ENCODE assay signal across 9 mouse cellular contexts in the genomic region with DNA sequence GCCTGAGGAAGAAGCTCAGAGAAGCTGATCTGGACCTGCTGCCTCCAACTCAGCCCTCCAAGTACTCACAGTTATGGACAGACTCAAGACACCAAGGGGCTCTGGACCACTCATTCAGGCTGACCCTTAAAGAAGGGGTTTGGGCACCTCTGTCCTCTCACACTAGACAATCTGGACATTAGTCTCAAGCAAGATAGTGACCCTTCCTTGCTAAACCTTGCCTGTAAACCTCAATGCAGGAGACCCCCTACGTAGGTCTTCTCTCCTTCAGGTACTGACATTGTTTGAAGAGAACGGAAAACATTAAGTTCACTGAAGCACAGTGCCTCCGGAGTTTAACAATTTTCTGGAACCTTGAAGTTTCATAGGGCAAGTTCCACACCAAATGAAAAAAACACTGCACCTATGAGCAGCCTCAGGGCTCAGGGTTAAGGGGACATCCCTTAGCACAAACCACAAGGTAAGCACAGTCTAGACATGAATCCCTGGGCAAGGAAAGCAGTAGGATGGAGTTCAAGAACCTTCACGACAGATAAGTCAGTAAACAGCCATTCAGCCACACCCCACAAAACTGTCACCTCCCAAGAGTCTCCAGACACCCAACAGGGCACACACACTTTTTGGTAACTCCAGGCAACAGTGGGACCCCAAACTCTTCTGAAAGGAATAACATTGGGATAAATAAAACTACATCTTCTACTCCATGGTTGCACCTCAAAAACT. TPM values are rescaled to one million over a fixed set of nuclear protein-coding genes. Genes with fewer than 3 reads are reported as not detected.
DNase-seq lines count a peak whose midpoint lies in the region; ATAC-seq and TF ChIP-seq lines count a peak whose summit lies in the region.
"Had no signal": no experiment of that assay in that cellular context is flagged by ENCODE, and none has a peak within 500 bp of the region (broad histone marks: within the 10 kb centered on the region; RNA-seq: fewer than 3 reads in every experiment).

No protein-coding gene starts in this region.

- ATAC-seq in heart, embryonic 12.5 days (ENCODE audit: insufficient number of reproducible peaks, low FRiP score), result no peak
- ATAC-seq in G1E (ENCODE audit: extremely low read depth, insufficient number of reproducible peaks, low FRiP score, poor library complexity, severe bottlenecking), result no peak
- ATAC-seq in forebrain, postnatal 0 days, result no peak
- ATAC-seq in liver, embryonic 14.5 days (ENCODE audit: insufficient read depth), result peak; percentile 19; the same call in 1 of the 2 replicates

- H3K9me3 ChIP-seq in heart, embryonic 12.5 days (replicated peaks), result no peaks in the 10 kb centered on the region
- 0 out of 2 replicates have a peak, but pooled peaks cover 2% of the 10 kb centered on the region for H3K9me3 ChIP-seq in G1E (replicated peaks)
- no peaks in the 10 kb centered on the region for H3K9me3 ChIP-seq in forebrain, postnatal 0 days (ENCODE audit: low read length)
- H3K9me3 ChIP-seq in liver, embryonic 14.5 days (ENCODE audit: control insufficient read depth, low read length), result no peaks in the 10 kb centered on the region

- no peak for TF ChIP-seq EP300 in liver, embryonic 14.5 days (IDR thresholded peaks at IDR 0.05; ENCODE audit: low read depth)

- peak overlapping the region; percentile 91 for H3K27ac ChIP-seq in heart, embryonic 12.5 days (ENCODE audit: poor library complexity, severe bottlenecking)
- no peak overlapping the region for H3K27ac ChIP-seq in forebrain, postnatal 0 days (ENCODE audit: low read depth, low read length)
- H3K27ac ChIP-seq in liver, embryonic 14.5 days, result peak overlapping the region; percentile 99

- peak overlapping the region; percentile 85 for H3K9ac ChIP-seq in heart, embryonic 12.5 days
- H3K9ac ChIP-seq in forebrain, postnatal 0 days, result peak overlapping the region; percentile 85
- H3K9ac ChIP-seq in liver, embryonic 14.5 days (replicated peaks), result peak overlapping the region; percentile 99

- no peak for TF ChIP-seq CTCF in G1E (IDR thresholded peaks at IDR 0.05; ENCODE audit: low read depth, low read length)
- TF ChIP-seq CTCF in forebrain, postnatal 0 days (IDR thresholded peaks at IDR 0.05; ENCODE audit: low read depth), result no peak
- TF ChIP-seq CTCF in liver, embryonic 14.5 days (IDR thresholded peaks at IDR 0.05; ENCODE audit: low read depth), result no peak

- H3K4me3 ChIP-seq in heart, embryonic 12.5 days, result peak overlapping the region; percentile 86
- peak overlapping the region; percentile 86 for H3K4me3 ChIP-seq in G1E (ENCODE audit: low read depth, low read length)
- peak overlapping the region; percentile 97 for H3K4me3 ChIP-seq in forebrain, postnatal 0 days (ENCODE audit: low read depth, low read length)
- H3K4me3 ChIP-seq in liver, embryonic 14.5 days (ENCODE audit: insufficient read depth in 1 of 2, low read depth in 2 of 2, low read length in 2 of 2), result peak overlapping the region; percentile 64 to 89

- H3K36me3 ChIP-seq in heart, embryonic 12.5 days, result peaks cover 19% of the 10 kb centered on the region
- H3K36me3 ChIP-seq in G1E (replicated peaks), result peaks cover 49% of the 10 kb centered on the region
- peaks cover 19% of the 10 kb centered on the region for H3K36me3 ChIP-seq in forebrain, postnatal 0 days (ENCODE audit: insufficient read depth)
- peaks cover 9% of the 10 kb centered on the region for H3K36me3 ChIP-seq in liver, embryonic 14.5 days (replicated peaks; ENCODE audit: control insufficient read depth, insufficient read depth, low read depth)

- H3K4me1 ChIP-seq in heart, embryonic 12.5 days (replicated peaks), result peaks cover 44% of the 10 kb centered on the region
- peaks cover 76% of the 10 kb centered on the region for H3K4me1 ChIP-seq in G1E (ENCODE audit: insufficient read depth, low read depth, low read length)
- peaks cover 6% of the 10 kb centered on the region; the same call in 1 of the 2 replicates for H3K4me1 ChIP-seq in forebrain, postnatal 0 days (ENCODE audit: insufficient read depth)
- H3K4me1 ChIP-seq in liver, embryonic 14.5 days (replicated peaks; ENCODE audit: control insufficient read depth in 2 of 2, insufficient read depth in 2 of 2, low read length in 1 of 2), result peaks cover 36 to 41% of the 10 kb centered on the region in 2 experiments

- no peaks in the 10 kb centered on the region for H3K27me3 ChIP-seq in heart, embryonic 12.5 days (replicated peaks)
- no peaks in the 10 kb centered on the region for H3K27me3 ChIP-seq in G1E (ENCODE audit: insufficient read depth, low read length)
- no peaks in the 10 kb centered on the region for H3K27me3 ChIP-seq in forebrain, postnatal 0 days (ENCODE audit: insufficient read depth, low read length)
- H3K27me3 ChIP-seq in liver, embryonic 14.5 days (ENCODE audit: control insufficient read depth, insufficient read depth, low read length), result no peaks in the 10 kb centered on the region

- H3K4me2 ChIP-seq in heart, embryonic 12.5 days, result peak overlapping the region; percentile 86
- peak overlapping the region; percentile 90 for H3K4me2 ChIP-seq in forebrain, postnatal 0 days (ENCODE audit: low read depth)
- peak overlapping the region; percentile 75 for H3K4me2 ChIP-seq in liver, embryonic 14.5 days (ENCODE audit: low read depth)

- DNase-seq in heart, adult 8-10 months (ENCODE audit: low spot score), result no peak
- DNase-seq in G1E (ENCODE audit: low spot score), result no peak
- no peak for DNase-seq in forebrain, postnatal 0 days
- DNase-seq in liver, embryonic 14.5 days (ENCODE audit: low read depth in 3 of 3, low spot score in 3 of 3), result peak in 2 of 3 experiments; percentile 67 to 72
- DNase-seq in testis, postnatal 10 days (ENCODE audit: low spot score), result no peak
- DNase-seq in adrenal gland, postnatal 10 days, result no peak
- no peak for DNase-seq in lung, postnatal 4 days

- 51% methylated on average over 4 of the region's 4 CpGs for WGBS in heart, embryonic 12.5 days
- WGBS in forebrain, postnatal 0 days, result 63% methylated on average over 4 of the region's 4 CpGs
- 33% methylated on average over 4 of the region's 4 CpGs for WGBS in liver, embryonic 14.5 days (ENCODE audit: insufficient replicate concordance)

RNA-seq across cellular contexts. Expression of gene Mafg, which starts 1.5 kb away (rescaled TPM):
- 27.9 and 31.5 TPM in 2 replicates for polyA plus RNA-seq in heart, embryonic 12.5 days (2016; fragmentation: Nextera tagmentation; extraction: Ambion mirVana)
- total RNA-seq in heart, adult 8-10 months (2022), result 10 to 100 TPM; 33.0 to 47.3 (median 39.2) TPM
- total RNA-seq in G1E (2014; fragmentation: Nextera tagmentation), result 16.3 and 17.5 TPM in 2 replicates
- 18.9 and 21.9 TPM in 2 replicates for total RNA-seq in G1E (2017)
- polyA plus RNA-seq in G1E (2012), result 29.2 and 38.9 TPM in 2 replicates
- 37.5 and 40.1 TPM in 2 replicates for total RNA-seq in forebrain, postnatal 0 days (2014; rRNA removed)
- polyA plus RNA-seq in forebrain, postnatal 0 days (2015; fragmentation: Nextera tagmentation; extraction: Ambion mirVana), result 24.6 and 39.7 TPM in 2 replicates
- polyA plus RNA-seq in liver, embryonic 14.5 days (2012; rRNA removed), result 29.5 and 30.9 TPM in 2 replicates
- 20.9 and 25.9 TPM in 2 replicates for polyA plus RNA-seq in liver, embryonic 14.5 days (2014; fragmentation: Nextera tagmentation; extraction: Ambion mirVana)
- total RNA-seq in adrenal gland, postnatal 10 days (2021), result 10 to 100 TPM; 41.1 to 46.5 TPM

RNA-seq across cellular contexts. Expression of gene Sirt7, which starts 6.8 kb away (rescaled TPM):
- polyA plus RNA-seq in heart, embryonic 12.5 days (2016; fragmentation: Nextera tagmentation; extraction: Ambion mirVana), result 20.1 and 20.4 TPM in 2 replicates
- 10 to 100 TPM in 1 of 4 experiments, 1 to 10 TPM in 3; 6.5 to 10.6 (median 7.6) TPM for total RNA-seq in heart, adult 8-10 months (2022)
- total RNA-seq in G1E (2014; fragmentation: Nextera tagmentation) (28.9 and 35.3 TPM in 2 replicates), G1E (2017) (74.5 and 96.2 TPM in 2 replicates)
- polyA plus RNA-seq in G1E (2012), result 169 and 256 TPM in 2 replicates
- total RNA-seq in forebrain, postnatal 0 days (2014; rRNA removed), result 48.7 and 51.8 TPM in 2 replicates
- 37.4 and 40.7 TPM in 2 replicates for polyA plus RNA-seq in forebrain, postnatal 0 days (2015; fragmentation: Nextera tagmentation; extraction: Ambion mirVana)
- 27.6 and 30.8 TPM in 2 replicates for polyA plus RNA-seq in liver, embryonic 14.5 days (2012; rRNA removed)
- polyA plus RNA-seq in liver, embryonic 14.5 days (2014; fragmentation: Nextera tagmentation; extraction: Ambion mirVana), result 22.0 and 26.3 TPM in 2 replicates
- total RNA-seq in adrenal gland, postnatal 10 days (2021), result 10 to 100 TPM; 33.2 to 40.3 TPM

RNA-seq across cellular contexts. Expression of gene Pycr1, which starts 11.7 kb away (rescaled TPM):
- 23.1 and 23.9 TPM in 2 replicates for polyA plus RNA-seq in heart, embryonic 12.5 days (2016; fragmentation: Nextera tagmentation; extraction: Ambion mirVana)
- 1 to 10 TPM in 3 of 4 experiments, under 1 TPM in 1; 0.91 to 2.8 (median 1.8) TPM for total RNA-seq in heart, adult 8-10 months (2022)
- total RNA-seq in G1E (2014; fragmentation: Nextera tagmentation) (14.7 and 14.8 TPM in 2 replicates), G1E (2017) (1.0 and 1.5 TPM in 2 replicates)
- polyA plus RNA-seq in G1E (2012), result 1.9 and 2.4 TPM in 2 replicates
- total RNA-seq in forebrain, postnatal 0 days (2014; rRNA removed), result 8.7 and 13.8 TPM in 2 replicates
- 19.5 and 23.0 TPM in 2 replicates for polyA plus RNA-seq in forebrain, postnatal 0 days (2015; fragmentation: Nextera tagmentation; extraction: Ambion mirVana)
- polyA plus RNA-seq in liver, embryonic 14.5 days (2012; rRNA removed), result 4.0 and 4.3 TPM in 2 replicates
- polyA plus RNA-seq in liver, embryonic 14.5 days (2014; fragmentation: Nextera tagmentation; extraction: Ambion mirVana), result 4.8 and 5.1 TPM in 2 replicates
- total RNA-seq in adrenal gland, postnatal 10 days (2021), result 1 to 10 TPM; 5.1 to 5.2 TPM
- total RNA-seq: neutrophil, adult 5-6 weeks had no signal

RNA-seq across cellular contexts. Expression of gene Pcyt2, which starts 14.2 kb away (rescaled TPM):
- 82.1 and 82.9 TPM in 2 replicates for polyA plus RNA-seq in heart, embryonic 12.5 days (2016; fragmentation: Nextera tagmentation; extraction: Ambion mirVana)
- 10 to 100 TPM; 48.1 to 64.4 (median 60.5) TPM for total RNA-seq in heart, adult 8-10 months (2022)
- total RNA-seq in G1E (2014; fragmentation: Nextera tagmentation) (29.0 and 43.1 TPM in 2 replicates), G1E (2017) (102 and 119 TPM in 2 replicates)
- polyA plus RNA-seq in G1E (2012), result 129 and 146 TPM in 2 replicates
- total RNA-seq in forebrain, postnatal 0 days (2014; rRNA removed), result 102 and 129 TPM in 2 replicates
- polyA plus RNA-seq in forebrain, postnatal 0 days (2015; fragmentation: Nextera tagmentation; extraction: Ambion mirVana), result 107 and 117 TPM in 2 replicates
- polyA plus RNA-seq in liver, embryonic 14.5 days (2012; rRNA removed), result 127 and 135 TPM in 2 replicates
- polyA plus RNA-seq in liver, embryonic 14.5 days (2014; fragmentation: Nextera tagmentation; extraction: Ambion mirVana), result 86.2 and 99.6 TPM in 2 replicates
- total RNA-seq in adrenal gland, postnatal 10 days (2021), result 100 to 1,000 TPM; 144 to 150 TPM

RNA-seq across cellular contexts. Expression of gene Myadml2, which starts 16.1 kb away (rescaled TPM):
- polyA plus RNA-seq in heart, embryonic 12.5 days (2016; fragmentation: Nextera tagmentation; extraction: Ambion mirVana), result 9.8 and 10.9 TPM in 2 replicates
- 100 to 1,000 TPM in 2 of 4 experiments, 10 to 100 TPM in 2; 90.6 to 123 (median 103) TPM for total RNA-seq in heart, adult 8-10 months (2022)
- total RNA-seq in G1E (2014; fragmentation: Nextera tagmentation), result not detected in 2 replicates
- total RNA-seq in G1E (2017), result not detected in 2 replicates
- polyA plus RNA-seq in G1E (2012), result not detected in 2 replicates
- total RNA-seq in forebrain, postnatal 0 days (2014; rRNA removed), result 1.1 and 3.2 TPM in 2 replicates
- polyA plus RNA-seq in forebrain, postnatal 0 days (2015; fragmentation: Nextera tagmentation; extraction: Ambion mirVana), result 1.3 and 1.5 TPM in 2 replicates
- 0.07 and 0.13 TPM in 2 replicates for polyA plus RNA-seq in liver, embryonic 14.5 days (2012; rRNA removed)
- 0.67 and 1.0 TPM in 2 replicates for polyA plus RNA-seq in liver, embryonic 14.5 days (2014; fragmentation: Nextera tagmentation; extraction: Ambion mirVana)
- total RNA-seq in adrenal gland, postnatal 10 days (2021), result 1 to 10 TPM; 3.2 to 7.6 TPM
- total RNA-seq: neutrophil, adult 5-6 weeks had no signal

Comparison
In these comparisons a context has a peak if more than half of its experiments do, and no peak if none do; other contexts are left out.
1. DNase-seq: peak in liver, embryonic 14.5 days (2 of 3); none in heart, adult 8-10 months (single experiment), G1E (single experiment), forebrain, postnatal 0 days (single experiment), testis, postnatal 10 days (single experiment), adrenal gland, postnatal 10 days (single experiment) and lung, postnatal 4 days (0 of 2).
2. Peak in every context shown above with its lines, with median percentiles within 50 percentile points of each other: H3K4me2 ChIP-seq, H3K4me3 ChIP-seq and H3K9ac ChIP-seq.